Mouse (Mus musculus): Measurements from ENCODE around the gene Sema4a. TPM values are rescaled to one million over a fixed set of nuclear protein-coding genes. Genes with fewer than 3 reads are reported as not detected.

Sema4a gene
- total RNA-seq, 2 experiments from 2014 or later = 1.4 to 2.0 TPM

- no peak for DNase-seq (ENCODE audit: low spot score)
Observed at GRCm38 (mm10) chr3:88393776-88394375, 67.1 kb downstream of the Sema4a start.

Small RNAs within 50 kb of the gene (microRNA-seq; reads per million reads assigned to microRNA genes)
- not detected for gene Mir7011

Other genes with a start within 250 kb of the Sema4a start
- gene Rhbg, start 206.5 kb downstream of the Sema4a start, total RNA-seq (2021) = not detected
- gene Gm38392, start 174.0 kb downstream of the Sema4a start, total RNA-seq (2021) = 1 to 10 TPM in 1 of 2 experiments, under 1 TPM in 1; 1.00 to 1.3 TPM
- gene Tsacc, start 164.2 kb downstream of the Sema4a start, total RNA-seq (2021) = 1 to 10 TPM; 7.4 to 7.9 TPM
- 100 to 1,000 TPM in 1 of 2 experiments, 10 to 100 TPM in 1; 84.1 to 107 TPM for gene Cct3, start 164.1 kb downstream of the Sema4a start, total RNA-seq (2021)
- gene Glmp, start 136.2 kb downstream of the Sema4a start, total RNA-seq (2021) = 10 to 100 TPM; 41.2 to 41.8 TPM
- gene Tmem79, start 125.0 kb downstream of the Sema4a start, total RNA-seq (2021) = 1 to 10 TPM; 3.1 to 3.9 TPM
- 10 to 100 TPM; 37.5 to 48.1 TPM for gene Smg5, start 124.9 kb downstream of the Sema4a start, total RNA-seq (2021)
- gene Paqr6, start 96.6 kb downstream of the Sema4a start, total RNA-seq (2021) = under 1 TPM; 0.50 to 0.75 TPM
- not detected for gene Bglap3, start 88.4 kb downstream of the Sema4a start, total RNA-seq (2021)
- not detected for gene Bglap2, start 82.5 kb downstream of the Sema4a start, total RNA-seq (2021)
- not detected for gene Bglap, start 76.7 kb downstream of the Sema4a start, total RNA-seq (2021)
- gene Pmf1, start 50.9 kb downstream of the Sema4a start, total RNA-seq (2021) = 10 to 100 TPM; 16.9 to 17.4 TPM
- 10 to 100 TPM; 18.4 to 19.1 TPM for gene Slc25a44, start 36.0 kb downstream of the Sema4a start, total RNA-seq (2021)
- 10 to 100 TPM; 68.3 to 89.6 TPM for gene Lmna, start 48.8 kb upstream of the Sema4a start, total RNA-seq (2021)
- under 1 TPM; 0.17 to 0.18 TPM for gene Mex3a, start 71.2 kb upstream of the Sema4a start, total RNA-seq (2021)
- not detected for gene Rab25, start 87.1 kb upstream of the Sema4a start, total RNA-seq (2021)
- 10 to 100 TPM; 90.8 to 95.9 TPM for gene Lamtor2, start 91.9 kb upstream of the Sema4a start, total RNA-seq (2021)
- gene Ubqln4, start 92.6 kb upstream of the Sema4a start, total RNA-seq (2021) = 10 to 100 TPM; 86.3 to 89.9 TPM
- gene Ssr2, start 114.7 kb upstream of the Sema4a start, total RNA-seq (2021) = 10 to 100 TPM; 40.4 to 44.2 TPM
- 10 to 100 TPM; 11.5 to 20.0 TPM for gene Arhgef2, start 144.8 kb upstream of the Sema4a start, total RNA-seq (2021)
- gene Rxfp4, start 192.0 kb upstream of the Sema4a start, total RNA-seq (2021) = not detected
- 10 to 100 TPM; 18.7 to 23.4 TPM for gene Khdc4, start 224.6 kb upstream of the Sema4a start, total RNA-seq (2021)